Mouse (Mus musculus): Measurements from ENCODE around the gene AW146154. TPM values are rescaled to one million over a fixed set of nuclear protein-coding genes. Genes with fewer than 3 reads are reported as not detected.
"Not testable (repeated sequence)": the region's sequence is repeated elsewhere in the genome, so short reads cannot be mapped to it uniquely, and the experiment has no call there.

Gene AW146154
- 1 to 10 TPM; 4.0 to 5.2 TPM for total RNA-seq (2021)
- long read RNA-seq, experiment 1, partial matches to known transcripts, result 1 of 3 reads
- long read RNA-seq, experiment 1, other reads (novel, unspliced or antisense), result 2 of 3 reads
- long read RNA-seq, experiment 2, partial matches to known transcripts, result 0 of 3 reads
- long read RNA-seq, experiment 2, other reads (novel, unspliced or antisense), result 0 of 3 reads

GRCm38 (mm10) chr7:41499389-41500049, at the start of gene AW146154, which contains the start of gene Gm20449:
TSS of gene AW146154 (minus strand) at chr7:41499890.
TSS of gene Gm20449 (minus strand) at chr7:41499417.
- DNase-seq, result peak; percentile 96
- intact Hi-C loops (cut with DNase I; ENCODE audit: low total_unique reads), result loop anchor here (5.0 kb wide), 2 partner anchors 107 to 138 kb away; partner anchors contain the start of gene AI987944

GRCm38 (mm10) chr7:41512672-41513071, 13.0 kb upstream of the AW146154 start:
- no peak for DNase-seq

GRCm38 (mm10) chr7:41512207-41512606, 12.5 kb upstream of the AW146154 start:
- intact Hi-C loops (cut with DNase I; ENCODE audit: low total_unique reads), result no loop called here
- DNase-seq, result no peak

More at GRCm38 (mm10) chr7:41512672-41513071, 13.0 kb upstream of the AW146154 start:
- intact Hi-C loops (cut with DNase I; ENCODE audit: low total_unique reads), result no loop called here

GRCm38 (mm10) chr7:41502402-41502801, 2.7 kb upstream of the AW146154 start:
- intact Hi-C loops (cut with DNase I; ENCODE audit: low total_unique reads), result loop anchor here (5.0 kb wide), 1 partner anchor 135 kb away; no protein-coding TSS in a partner anchor
- DNase-seq, result no peak

GRCm38 (mm10) chr7:41500151-41500934, 653 bp upstream of the AW146154 start:
- intact Hi-C loops (cut with DNase I; ENCODE audit: low total_unique reads), result loop anchor here (5.0 kb wide), 1 partner anchor 137 kb away; no protein-coding TSS in a partner anchor
- DNase-seq, result peak; percentile 35

GRCm38 (mm10) chr7:41499018-41499388, 687 bp downstream of the AW146154 start:
- intact Hi-C loops (cut with DNase I; ENCODE audit: low total_unique reads), result loop anchor here (5.0 kb wide), 1 partner anchor 107 kb away; the partner anchor contains the start of gene AI987944

GRCm38 (mm10) chr7:41498464-41498863, 1.2 kb downstream of the AW146154 start:
- intact Hi-C loops (cut with DNase I; ENCODE audit: low total_unique reads), result loop anchor here (5.0 kb wide), 1 partner anchor 106 kb away; the partner anchor contains the start of gene AI987944
- DNase-seq, result not testable (repeated sequence)

More at GRCm38 (mm10) chr7:41499018-41499388, 687 bp downstream of the AW146154 start:
- DNase-seq, result not testable (repeated sequence)

- intact Hi-C loops (cut with DNase I; ENCODE audit: low total_unique reads), result loop anchor here (5.0 kb wide), 1 partner anchor 106 kb away; the partner anchor contains the start of gene AI987944
These were observed 1.8 kb downstream of the AW146154 start for GRCm38 (mm10) chr7:41497871-41498270.

GRCm38 (mm10) chr7:41451864-41452263, 47.8 kb downstream of the AW146154 start:
- intact Hi-C loops (cut with DNase I; ENCODE audit: low total_unique reads), result no loop called here

More at GRCm38 (mm10) chr7:41497871-41498270, 1.8 kb downstream of the AW146154 start:
- no peak for DNase-seq

GRCm38 (mm10) chr7:41448596-41448995, 51.1 kb downstream of the AW146154 start, which contains the start of gene Vmn2r57:
TSS of gene Vmn2r57 (minus strand) at chr7:41448696.
- intact Hi-C loops (cut with DNase I; ENCODE audit: low total_unique reads); DNase-seq: not testable (repeated sequence)

More at GRCm38 (mm10) chr7:41451864-41452263, 47.8 kb downstream of the AW146154 start:
- no peak for DNase-seq

Other genes starting within 250 kb of the AW146154 start
- gene AI987944, start 106.5 kb downstream of the AW146154 start, total RNA-seq (2021), result 1 to 10 TPM; 7.8 to 10.0 TPM
- gene Vmn2r57, start 51.2 kb downstream of the AW146154 start, total RNA-seq (2021), result under 1 TPM; 0.04 to 0.06 TPM
- gene Gm20449, start 473 bp downstream of the AW146154 start, total RNA-seq (2021), result under 1 TPM in 1 of 2 experiments, not detected in 1; 0.07 TPM
- gene Gm6871, start 73.8 kb upstream of the AW146154 start, total RNA-seq (2021), result not detected
- gene 2610021A01Rik, start 99.3 kb upstream of the AW146154 start, total RNA-seq (2021), result 1 to 10 TPM; 8.1 to 9.1 TPM
- 1 to 10 TPM; 6.2 to 7.2 TPM for gene Zfp788, start 133.3 kb upstream of the AW146154 start, total RNA-seq (2021)

Data from gastrocnemius, postnatal 14 days (tissue).